Comparison of ENCODE assay signal across 15 mouse cellular contexts in genomic region chr3:31134246-31134645, GRCm38 (mm10). TPM values are rescaled to one million over a fixed set of nuclear protein-coding genes. Genes with fewer than 3 reads are reported as not detected.
A peak's percentile ranks its signal among the peaks of the same experiment; 100 is the strongest.
DNase-seq lines count a peak whose midpoint lies in the region; ATAC-seq and TF ChIP-seq lines count a peak whose summit lies in the region.
"Had no signal": no experiment of that assay in that cellular context is flagged by ENCODE, and none has a peak within 500 bp of the region (broad histone marks: within the 10 kb centered on the region; RNA-seq: fewer than 3 reads in every experiment).

No protein-coding gene starts in this region.

- DNase-seq in kidney, postnatal 4 days: no peak
- peak; percentile 55 for DNase-seq in MEL (ENCODE audit: low read depth, low spot score)
- peak; percentile 54 for DNase-seq in intestine, embryonic 14.5 days (ENCODE audit: low spot score)
- no peak for DNase-seq in layer of hippocampus, adult 18-20 months (ENCODE audit: low spot score in 2 of 2)
- DNase-seq in embryonic facial prominence, embryonic 10.5 days (ENCODE audit: low spot score): no peak
- no peak for DNase-seq in forebrain, postnatal 0 days
- DNase-seq: adrenal gland, postnatal 25 days; cerebellum, adult 8-10 months; right cerebral cortex, postnatal 14 days had no signal

- H3K4me2 ChIP-seq in kidney, embryonic 14.5 days (replicated peaks; ENCODE audit: low read depth, low read length): no peak overlapping the region
- no peak overlapping the region for H3K4me2 ChIP-seq in intestine, embryonic 14.5 days (ENCODE audit: low read length)
- no peak overlapping the region for H3K4me2 ChIP-seq in forebrain, postnatal 0 days (ENCODE audit: low read depth)
- H3K4me2 ChIP-seq: embryonic facial prominence, embryonic 12.5 days; limb, embryonic 12.5 days; neural tube, embryonic 15.5 days had no signal

- TF ChIP-seq CTCF in MEL (IDR thresholded peaks at IDR 0.05 in 2 of 3, conservative IDR thresholded peaks at IDR 0.05 in 1 of 3; ENCODE audit: control insufficient read depth in 1 of 3, insufficient read depth in 1 of 3, low read depth in 2 of 3, low read length in 3 of 3, poor library complexity in 1 of 3, severe bottlenecking in 1 of 3): no peak
- no peak for TF ChIP-seq CTCF in forebrain, postnatal 0 days (IDR thresholded peaks at IDR 0.05; ENCODE audit: low read depth)

- 85% methylated on average over 8 of the region's 8 CpGs for WGBS in kidney, embryonic 14.5 days
- 67% methylated on average over 8 of the region's 8 CpGs for WGBS in intestine, embryonic 14.5 days
- WGBS in embryonic facial prominence, embryonic 10.5 days: 84% methylated on average over 8 of the region's 8 CpGs
- WGBS in forebrain, postnatal 0 days: 86% methylated on average over 8 of the region's 8 CpGs

- H3K4me3 ChIP-seq in kidney, embryonic 14.5 days (ENCODE audit: low read length): no peak overlapping the region
- no peak overlapping the region for H3K4me3 ChIP-seq in MEL (ENCODE audit: control insufficient read depth in 1 of 2, insufficient read depth in 1 of 2, low read depth in 2 of 2, low read length in 2 of 2)
- H3K4me3 ChIP-seq in intestine, embryonic 14.5 days (ENCODE audit: low read depth, low read length): no peak overlapping the region
- no peak overlapping the region for H3K4me3 ChIP-seq in embryonic facial prominence, embryonic 10.5 days
- H3K4me3 ChIP-seq in forebrain, postnatal 0 days (ENCODE audit: low read depth, low read length): no peak overlapping the region
- H3K4me3 ChIP-seq: embryonic facial prominence, embryonic 12.5 days; limb, embryonic 12.5 days; neural tube, embryonic 15.5 days had no signal

- H3K36me3 ChIP-seq in kidney, embryonic 14.5 days (ENCODE audit: control insufficient read depth, insufficient read depth, low read length): no peaks in the 10 kb centered on the region
- H3K36me3 ChIP-seq in MEL (ENCODE audit: control insufficient read depth in 1 of 2, insufficient read depth in 2 of 2, low read length in 2 of 2): peaks cover 0 to 14% of the 10 kb centered on the region in 2 experiments; a peak in 2 of 4 replicates
- no peaks in the 10 kb centered on the region for H3K36me3 ChIP-seq in intestine, embryonic 14.5 days (ENCODE audit: control insufficient read depth, insufficient read depth, low read length)
- H3K36me3 ChIP-seq in embryonic facial prominence, embryonic 10.5 days (replicated peaks): no peaks in the 10 kb centered on the region
- H3K36me3 ChIP-seq in forebrain, postnatal 0 days (ENCODE audit: insufficient read depth): no peaks in the 10 kb centered on the region
- H3K36me3 ChIP-seq: embryonic facial prominence, embryonic 12.5 days; limb, embryonic 12.5 days; neural tube, embryonic 15.5 days had no signal

- no peak for TF ChIP-seq EP300 in MEL (IDR thresholded peaks at IDR 0.05; ENCODE audit: low read depth in 1 of 2, low read length in 2 of 2)

- H3K27ac ChIP-seq in kidney, embryonic 14.5 days (ENCODE audit: low read depth, low read length): no peak overlapping the region
- H3K27ac ChIP-seq in MEL (ENCODE audit: control insufficient read depth, low read depth, low read length): no peak overlapping the region
- H3K27ac ChIP-seq in intestine, embryonic 14.5 days (ENCODE audit: low read depth): no peak overlapping the region
- H3K27ac ChIP-seq in embryonic facial prominence, embryonic 10.5 days (replicated peaks): no peak overlapping the region
- no peak overlapping the region for H3K27ac ChIP-seq in forebrain, postnatal 0 days (ENCODE audit: low read depth, low read length)
- H3K27ac ChIP-seq: limb, embryonic 12.5 days; neural tube, embryonic 15.5 days had no signal

- ATAC-seq in kidney, embryonic 14.5 days (ENCODE audit: low FRiP score, low TSS enrichment): peak; percentile 32; the same call in 1 of the 2 replicates
- peak; percentile 60 for ATAC-seq in intestine, embryonic 14.5 days (replicated peaks; ENCODE audit: low FRiP score, low TSS enrichment, low read depth)
- peak; percentile 75 for ATAC-seq in megakaryocyte-erythroid progenitor cell, adult 5-6 weeks (replicated peaks; ENCODE audit: low FRiP score, low TSS enrichment, poor library complexity, severe bottlenecking)
- ATAC-seq in forebrain, postnatal 0 days: no peak
- ATAC-seq: midbrain, embryonic 16.5 days had no signal

- H3K79me2 ChIP-seq in MEL (ENCODE audit: control insufficient read depth, insufficient read depth, low read length, poor library complexity): no peaks in the 10 kb centered on the region

- H3K9me3 ChIP-seq in kidney, embryonic 14.5 days (ENCODE audit: control insufficient read depth, low read length): no peaks in the 10 kb centered on the region
- no peaks in the 10 kb centered on the region for H3K9me3 ChIP-seq in MEL (replicated peaks; ENCODE audit: insufficient read depth, low read length)
- H3K9me3 ChIP-seq in intestine, embryonic 14.5 days (ENCODE audit: control insufficient read depth, low read length): no peaks in the 10 kb centered on the region
- no peaks in the 10 kb centered on the region for H3K9me3 ChIP-seq in embryonic facial prominence, embryonic 10.5 days
- no peaks in the 10 kb centered on the region for H3K9me3 ChIP-seq in forebrain, postnatal 0 days (ENCODE audit: low read length)
- H3K9me3 ChIP-seq: embryonic facial prominence, embryonic 12.5 days; limb, embryonic 12.5 days; neural tube, embryonic 15.5 days had no signal

- TF ChIP-seq RAD21 in MEL (IDR thresholded peaks at IDR 0.05; ENCODE audit: low read depth, low read length): no peak

- TF ChIP-seq POLR2A in MEL (IDR thresholded peaks at IDR 0.05; ENCODE audit: control insufficient read depth in 1 of 2, insufficient read depth in 1 of 2, low read depth in 1 of 2, low read length in 2 of 2, poor library complexity in 1 of 2): no peak

- no peaks in the 10 kb centered on the region for H3K27me3 ChIP-seq in kidney, embryonic 14.5 days (ENCODE audit: control insufficient read depth, insufficient read depth, low read length)
- H3K27me3 ChIP-seq in MEL (ENCODE audit: control insufficient read depth in 1 of 2, insufficient read depth in 2 of 2, low read length in 2 of 2): no peaks in the 10 kb centered on the region
- H3K27me3 ChIP-seq in intestine, embryonic 14.5 days (replicated peaks; ENCODE audit: control insufficient read depth, insufficient read depth, low read length): no peaks in the 10 kb centered on the region
- H3K27me3 ChIP-seq in embryonic facial prominence, embryonic 10.5 days (replicated peaks; ENCODE audit: low read depth, poor library complexity, severe bottlenecking): no peaks in the 10 kb centered on the region
- no peaks in the 10 kb centered on the region for H3K27me3 ChIP-seq in forebrain, postnatal 0 days (ENCODE audit: insufficient read depth, low read length)
- H3K27me3 ChIP-seq: embryonic facial prominence, embryonic 12.5 days; limb, embryonic 12.5 days; neural tube, embryonic 15.5 days had no signal

- H3K4me1 ChIP-seq in kidney, embryonic 14.5 days (ENCODE audit: control insufficient read depth, insufficient read depth, low read length): no peaks in the 10 kb centered on the region
- peaks cover 0 to 20% of the 10 kb centered on the region in 2 experiments for H3K4me1 ChIP-seq in MEL (ENCODE audit: control insufficient read depth in 1 of 2, insufficient read depth in 2 of 2, low read length in 2 of 2)
- no peaks in the 10 kb centered on the region for H3K4me1 ChIP-seq in intestine, embryonic 14.5 days (replicated peaks; ENCODE audit: control insufficient read depth, insufficient read depth, low read length)
- H3K4me1 ChIP-seq in embryonic facial prominence, embryonic 10.5 days: peaks cover 17% of the 10 kb centered on the region
- H3K4me1 ChIP-seq in forebrain, postnatal 0 days (ENCODE audit: insufficient read depth): no peaks in the 10 kb centered on the region
- H3K4me1 ChIP-seq: embryonic facial prominence, embryonic 12.5 days; limb, embryonic 12.5 days; neural tube, embryonic 15.5 days had no signal

- H3K9ac ChIP-seq in kidney, embryonic 14.5 days (ENCODE audit: low read depth, low read length): no peak overlapping the region
- H3K9ac ChIP-seq in MEL (ENCODE audit: control insufficient read depth, low read depth, low read length, poor library complexity, severe bottlenecking): no peak overlapping the region
- H3K9ac ChIP-seq in intestine, embryonic 14.5 days (ENCODE audit: low read length): no peak overlapping the region
- no peak overlapping the region for H3K9ac ChIP-seq in forebrain, postnatal 0 days
- H3K9ac ChIP-seq: embryonic facial prominence, embryonic 12.5 days; limb, embryonic 12.5 days; neural tube, embryonic 15.5 days had no signal

TF ChIP-seq in MEL, 35 proteins besides CTCF, POLR2A, EP300 and RAD21 (continues in another document):
- no peak for TF ChIP-seq UBTF (IDR thresholded peaks at IDR 0.05; ENCODE audit: borderline replicate concordance, insufficient read depth, low read depth, low read length)

RNA-seq across cellular contexts. Expression of gene Cldn11, which starts 15.5 kb away (rescaled TPM):
- polyA plus RNA-seq in kidney, embryonic 14.5 days (2014; fragmentation: Nextera tagmentation; extraction: Ambion mirVana): 47.5 and 53.0 TPM in 2 replicates
- total RNA-seq in MEL (2012; rRNA removed): not detected in 2 replicates
- not detected for polyA plus RNA-seq in MEL (2012; ENCODE audit: insufficient read depth in 1 of 2, insufficient read length in 2 of 2, low read depth in 1 of 2, low replicate concordance in 2 of 2, missing spikeins in 1 of 2)
- polyA plus RNA-seq in intestine, embryonic 14.5 days (2014; fragmentation: Nextera tagmentation; extraction: Ambion mirVana): 6.1 and 10.0 TPM in 2 replicates
- total RNA-seq in megakaryocyte-erythroid progenitor cell, adult 5-6 weeks (2014; fragmentation: Nextera tagmentation): not detected in 2 replicates
- total RNA-seq in megakaryocyte-erythroid progenitor cell, adult 5-6 weeks (2017): not detected in 2 replicates
- 100 to 1,000 TPM in 1 of 2 experiments, 10 to 100 TPM in 1; 98.2 to 115 TPM for total RNA-seq in layer of hippocampus, adult 18-20 months (2021)
- 11.2 and 19.4 TPM in 2 replicates for polyA plus RNA-seq in embryonic facial prominence, embryonic 10.5 days (2016; fragmentation: Nextera tagmentation; extraction: Ambion mirVana)
- total RNA-seq in forebrain, postnatal 0 days (2014; rRNA removed): 29.0 and 51.6 TPM in 2 replicates
- 44.2 and 60.9 TPM in 2 replicates for polyA plus RNA-seq in forebrain, postnatal 0 days (2015; fragmentation: Nextera tagmentation; extraction: Ambion mirVana)

RNA-seq across cellular contexts. Expression of gene Skil, which starts 39.4 kb away (rescaled TPM):
- 20.0 and 26.8 TPM in 2 replicates for polyA plus RNA-seq in kidney, embryonic 14.5 days (2014; fragmentation: Nextera tagmentation; extraction: Ambion mirVana)
- 7.4 and 7.5 TPM in 2 replicates for total RNA-seq in MEL (2012; rRNA removed)
- 1 to 10 TPM in 1 of 2 experiments, not detected in 1; 8.6 TPM for polyA plus RNA-seq in MEL (2012; ENCODE audit: insufficient read depth in 1 of 2, insufficient read length in 2 of 2, low read depth in 1 of 2, low replicate concordance in 2 of 2, missing spikeins in 1 of 2)
- polyA plus RNA-seq in intestine, embryonic 14.5 days (2014; fragmentation: Nextera tagmentation; extraction: Ambion mirVana): 23.6 and 25.0 TPM in 2 replicates
- total RNA-seq in megakaryocyte-erythroid progenitor cell, adult 5-6 weeks (2014; fragmentation: Nextera tagmentation): 5.3 and 6.1 TPM in 2 replicates
- 24.1 and 26.9 TPM in 2 replicates for total RNA-seq in megakaryocyte-erythroid progenitor cell, adult 5-6 weeks (2017)
- 10 to 100 TPM; 61.6 to 63.4 TPM for total RNA-seq in layer of hippocampus, adult 18-20 months (2021)
- polyA plus RNA-seq in embryonic facial prominence, embryonic 10.5 days (2016; fragmentation: Nextera tagmentation; extraction: Ambion mirVana): 32.5 and 33.6 TPM in 2 replicates
- total RNA-seq in forebrain, postnatal 0 days (2014; rRNA removed): 46.2 and 51.3 TPM in 2 replicates
- 17.2 and 22.7 TPM in 2 replicates for polyA plus RNA-seq in forebrain, postnatal 0 days (2015; fragmentation: Nextera tagmentation; extraction: Ambion mirVana)

Comparison
In these comparisons a context has a peak if more than half of its experiments do, and no peak if none do; other contexts are left out.
1. DNase-seq: peak in MEL (single experiment) and intestine, embryonic 14.5 days (single experiment); none in kidney, postnatal 4 days (0 of 2), layer of hippocampus, adult 18-20 months (0 of 2), embryonic facial prominence, embryonic 10.5 days (single experiment) and forebrain, postnatal 0 days (single experiment).